Mouse (Mus musculus): ENCODE measurements around the gene Zmiz1.

- TF ChIP-seq CTCF (IDR thresholded peaks at IDR 0.05; ENCODE audit: low read depth, low read length) (no peak), GATA1 (IDR thresholded peaks at IDR 0.05; ENCODE audit: borderline replicate concordance, low read length) (no peak)
Measured at GRCm38 (mm10) chr14:25536476-25536875, 77.5 kb downstream of the Zmiz1 start.

All from G1E (cell line).